Mouse (Mus musculus): ENCODE measurements around the gene Adgrg1.

DNA sequence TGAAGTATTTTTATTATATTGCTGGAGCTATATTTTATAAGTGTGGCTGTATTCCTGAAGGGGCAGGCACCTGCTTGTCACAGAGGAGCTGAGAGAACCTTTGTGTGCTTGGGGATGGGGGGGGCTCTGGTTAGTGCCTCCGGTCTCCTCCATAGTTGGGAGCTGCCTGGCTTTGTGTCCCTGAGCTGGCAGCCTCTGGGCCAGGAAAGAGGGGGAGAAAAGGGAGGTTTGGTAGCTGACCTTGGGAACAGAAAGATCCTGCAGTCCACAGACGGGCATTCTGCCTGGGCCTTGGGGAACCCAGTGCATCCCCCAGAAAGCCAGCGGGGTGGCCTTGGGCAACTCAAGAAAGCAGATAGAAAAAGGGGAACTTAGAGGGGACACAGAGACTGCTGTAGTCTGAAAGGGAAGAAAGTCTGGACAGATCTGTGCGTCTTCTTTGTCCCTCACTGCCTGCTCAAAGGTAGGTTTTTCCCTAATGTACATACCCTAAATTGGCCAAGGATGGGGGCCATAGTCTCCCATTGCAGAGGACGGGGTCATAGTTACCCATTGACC lies 20.9 kb downstream of the Adgrg1 start:
- TF ChIP-seq CTCF (IDR thresholded peaks at IDR 0.05; ENCODE audit: low read depth) (no peak), EP300 (optimal IDR thresholded peaks at IDR 0.05) (no peak)
